Mouse (Mus musculus) lung, postnatal 0 days (tissue): Measurements from ENCODE around the gene Gtpbp6.

ENCODE experiments used
- CTCF ChIP-seq: IDR thresholded peaks from 2 replicates; pipeline ENCODE4 v1.5.1; 2016; ENCODE audit warnings: antibody characterized with exemption, mild to moderate bottlenecking
- EP300 ChIP-seq: IDR thresholded peaks from 2 replicates; pipeline ENCODE4 v1.6.1; 2016; ENCODE audit warnings: antibody characterized with exemption, mild to moderate bottlenecking, control low read depth

GRCm38 (mm10) chr5:110103901-110104615 lies 3.9 kb downstream of the Gtpbp6 start:
- no peak for TF ChIP-seq CTCF
- TF ChIP-seq EP300, result no peak
